ENCODE assay signal across 12 mouse cellular contexts in the genomic region with DNA sequence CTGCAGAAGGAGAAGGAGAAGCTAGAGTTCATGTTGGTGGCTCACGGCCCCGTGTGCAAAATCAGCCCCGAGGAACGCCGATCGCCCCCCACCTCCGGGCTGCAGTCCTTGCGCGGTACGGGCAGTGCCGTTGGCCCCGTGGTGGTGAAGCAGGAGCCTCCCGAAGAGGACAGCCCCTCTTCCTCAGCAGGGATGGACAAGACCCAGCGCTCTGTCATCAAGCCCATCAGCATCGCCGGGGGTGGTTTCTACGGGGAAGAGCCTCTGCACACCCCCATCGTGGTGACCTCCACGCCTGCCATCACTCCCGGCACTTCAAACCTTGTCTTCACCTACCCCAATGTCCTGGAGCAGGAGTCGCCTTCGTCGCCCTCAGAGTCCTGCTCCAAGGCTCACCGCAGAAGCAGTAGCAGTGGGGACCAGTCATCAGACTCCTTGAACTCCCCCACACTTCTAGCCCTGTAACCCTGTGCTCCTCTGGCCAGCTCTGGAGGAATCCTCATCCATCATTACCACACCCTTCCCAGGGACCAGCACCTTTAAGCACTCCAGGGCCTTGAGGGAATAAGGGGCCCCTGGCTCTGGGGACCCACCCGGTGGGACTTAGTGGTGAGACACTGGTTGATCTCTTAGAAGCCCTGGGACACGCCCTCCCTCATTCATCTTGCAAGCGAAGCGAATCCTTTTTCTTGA. TPM values are rescaled to one million over a fixed set of nuclear protein-coding genes. Genes with fewer than 3 reads are reported as not detected.
DNase-seq lines count a peak whose midpoint lies in the region; ATAC-seq and TF ChIP-seq lines count a peak whose summit lies in the region.
"Had no signal": no experiment of that assay in that cellular context is flagged by ENCODE, and none has a peak within 500 bp of the region (broad histone marks: within the 10 kb centered on the region; RNA-seq: fewer than 3 reads in every experiment).

No protein-coding gene starts in this region.

- no peak overlapping the region for H3K27ac ChIP-seq in lung, embryonic 15.5 days
- no peak overlapping the region for H3K27ac ChIP-seq in midbrain, embryonic 11.5 days (ENCODE audit: low read depth, low read length)
- H3K27ac ChIP-seq in stomach, postnatal 0 days (replicated peaks) = no peak overlapping the region
- H3K27ac ChIP-seq: layer of hippocampus, adult 2 months; macrophage had no signal

- ATAC-seq in lung, embryonic 15.5 days (ENCODE audit: borderline replicate concordance, extremely low read depth, low FRiP score, low TSS enrichment) = 0 out of 2 replicates have a peak, but pooled peaks have one; percentile 15
- peak; percentile 50 for ATAC-seq in midbrain, embryonic 11.5 days (ENCODE audit: low FRiP score)
- 0 out of 2 replicates have a peak, but pooled peaks have one; percentile 5 for ATAC-seq in stomach, postnatal 0 days (ENCODE audit: low FRiP score, low TSS enrichment)

- H3K36me3 ChIP-seq in lung, embryonic 15.5 days = peaks cover 47% of the 10 kb centered on the region
- no peaks in the 10 kb centered on the region for H3K36me3 ChIP-seq in midbrain, embryonic 11.5 days (ENCODE audit: control insufficient read depth, insufficient read depth, low read length)
- peaks cover 73% of the 10 kb centered on the region for H3K36me3 ChIP-seq in stomach, postnatal 0 days (ENCODE audit: control insufficient read depth, insufficient read depth, low read length)

- no peak for TF ChIP-seq EP300 in stomach, postnatal 0 days (optimal IDR thresholded peaks at IDR 0.05)

- peak; percentile 20 to 54 for DNase-seq in adrenal gland, adult (ENCODE audit: inconsistent age in 2 of 2, low spot score in 1 of 2)
- no peak for DNase-seq in adrenal gland, adult 18-20 months (ENCODE audit: low spot score in 2 of 2)
- DNase-seq in lung, postnatal 14 days = no peak
- peak; percentile 90 for DNase-seq in midbrain, embryonic 11.5 days (ENCODE audit: low spot score, missing footprints)
- DNase-seq in stomach, postnatal 0 days (ENCODE audit: low spot score) = no peak
- no peak for DNase-seq in frontal cortex, postnatal 10 days (ENCODE audit: low spot score in 2 of 2)
- DNase-seq in kidney, adult 18-20 months = no peak
- DNase-seq: cerebellum, adult 11 months; gastrocnemius, postnatal 25 days had no signal

- H3K27me3 ChIP-seq in lung, embryonic 15.5 days = no peaks in the 10 kb centered on the region
- no peaks in the 10 kb centered on the region for H3K27me3 ChIP-seq in midbrain, embryonic 11.5 days (ENCODE audit: control insufficient read depth, insufficient read depth, low read length)
- no peaks in the 10 kb centered on the region for H3K27me3 ChIP-seq in stomach, postnatal 0 days (ENCODE audit: control insufficient read depth, insufficient read depth, low read length)

- no peak overlapping the region for H3K4me2 ChIP-seq in lung, embryonic 15.5 days
- peak overlapping the region; percentile 49 for H3K4me2 ChIP-seq in midbrain, embryonic 11.5 days
- H3K4me2 ChIP-seq in stomach, postnatal 0 days (replicated peaks; ENCODE audit: low read depth) = no peak overlapping the region

- H3K4me1 ChIP-seq in lung, embryonic 15.5 days = no peaks in the 10 kb centered on the region
- H3K4me1 ChIP-seq in midbrain, embryonic 11.5 days (ENCODE audit: control insufficient read depth, insufficient read depth, low read length) = peaks cover 12% of the 10 kb centered on the region
- H3K4me1 ChIP-seq in stomach, postnatal 0 days (replicated peaks; ENCODE audit: control insufficient read depth, insufficient read depth) = no peaks in the 10 kb centered on the region

- no peak for TF ChIP-seq CTCF in stomach, postnatal 0 days (IDR thresholded peaks at IDR 0.05; ENCODE audit: low read depth)

- H3K4me3 ChIP-seq in lung, embryonic 15.5 days = no peak overlapping the region
- H3K4me3 ChIP-seq in midbrain, embryonic 11.5 days (ENCODE audit: low read depth, low read length) = 0 out of 2 replicates have a peak overlapping the region, but pooled peaks have one; percentile 18
- H3K4me3 ChIP-seq in stomach, postnatal 0 days (ENCODE audit: low read depth, low read length) = no peak overlapping the region
- H3K4me3 ChIP-seq: layer of hippocampus, adult 2 months had no signal

- WGBS in lung, embryonic 15.5 days = 55% methylated on average over 28 of the region's 28 CpGs
- 64% methylated on average over 28 of the region's 28 CpGs for WGBS in midbrain, embryonic 11.5 days
- 64% methylated on average over 27 of the region's 28 CpGs for WGBS in stomach, postnatal 0 days

- H3K9me3 ChIP-seq in lung, embryonic 15.5 days = no peaks in the 10 kb centered on the region
- no peaks in the 10 kb centered on the region for H3K9me3 ChIP-seq in midbrain, embryonic 11.5 days (ENCODE audit: control insufficient read depth, low read length)
- no peaks in the 10 kb centered on the region for H3K9me3 ChIP-seq in stomach, postnatal 0 days (ENCODE audit: control insufficient read depth, low read length)

- H3K9ac ChIP-seq in lung, embryonic 15.5 days = no peak overlapping the region
- H3K9ac ChIP-seq in midbrain, embryonic 11.5 days (ENCODE audit: low read length) = peak overlapping the region; percentile 64; the same call in 1 of the 2 replicates
- no peak overlapping the region for H3K9ac ChIP-seq in stomach, postnatal 0 days (ENCODE audit: low read length)

RNA-seq across cellular contexts. Expression of gene Fosl2, which starts 17.3 kb away (rescaled TPM):
- 100 to 1,000 TPM; 188 to 364 TPM for total RNA-seq in adrenal gland, adult 18-20 months (2021)
- 3.3 and 3.6 TPM in 2 replicates for polyA plus RNA-seq in lung, embryonic 15.5 days (2015; fragmentation: Nextera tagmentation; extraction: Ambion mirVana)
- 0.52 and 0.57 TPM in 2 replicates for polyA plus RNA-seq in midbrain, embryonic 11.5 days (2014; fragmentation: Nextera tagmentation; extraction: Ambion mirVana)
- polyA plus RNA-seq in stomach, postnatal 0 days (2015; fragmentation: Nextera tagmentation; extraction: Ambion mirVana) = 10.5 and 11.7 TPM in 2 replicates

Comparison
In these comparisons a context has a peak if more than half of its experiments do, and no peak if none do; other contexts are left out.
1. DNase-seq: peak in adrenal gland, adult (2 of 2) and midbrain, embryonic 11.5 days (single experiment); none in adrenal gland, adult 18-20 months (0 of 2), lung, postnatal 14 days (single experiment), stomach, postnatal 0 days (single experiment), frontal cortex, postnatal 10 days (0 of 2) and kidney, adult 18-20 months (single experiment).
2. Peak in every context shown above with its lines, with median percentiles within 50 percentile points of each other: ATAC-seq.